Mouse (Mus musculus): ENCODE measurements around the gene Phf5a.
A peak's percentile ranks its signal among the peaks of the same experiment; 100 is the strongest.

The Phf5a gene

DNA sequence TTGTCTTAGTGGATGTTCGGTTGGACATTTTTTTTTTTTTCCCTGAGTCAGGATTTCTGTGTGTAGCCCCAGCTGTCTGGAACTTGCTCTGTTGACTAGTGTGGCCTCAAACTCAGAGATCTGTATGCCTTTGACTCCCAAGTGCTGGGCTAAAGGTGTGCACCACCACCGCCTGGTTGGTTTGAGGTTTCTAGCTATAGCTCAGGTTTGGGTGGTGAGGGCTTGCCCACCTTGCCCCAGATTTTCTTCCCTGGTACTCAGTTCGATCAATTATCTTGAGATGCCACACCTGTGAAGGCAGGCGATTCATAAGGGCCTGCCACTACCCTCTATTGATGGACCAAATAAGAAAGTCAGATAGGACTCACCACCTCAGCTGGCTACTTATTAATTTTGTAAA is 24.6 kb downstream of the Phf5a start:
- no peak for DNase-seq

DNA sequence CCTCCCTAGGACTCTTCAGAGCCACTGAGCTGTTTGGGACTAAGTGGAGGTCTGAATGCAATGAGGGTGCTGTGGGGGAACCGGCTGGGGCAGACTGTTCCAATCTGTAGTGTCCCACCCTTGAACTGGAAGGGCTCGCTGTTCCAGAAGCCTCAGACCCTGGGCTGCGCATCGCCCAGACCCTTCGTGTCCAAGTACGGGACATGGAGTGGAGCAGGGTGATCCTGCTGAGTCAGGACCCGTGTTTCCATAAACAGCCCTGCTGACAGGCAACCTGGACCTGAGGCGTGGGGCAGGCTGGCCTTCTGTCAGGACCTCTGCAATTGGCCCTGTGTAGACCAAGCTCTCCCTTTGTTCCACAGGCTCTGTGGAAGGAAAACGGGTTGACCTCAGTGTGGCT is 25.0 kb downstream of the Phf5a start:
- no peak for DNase-seq

DNA sequence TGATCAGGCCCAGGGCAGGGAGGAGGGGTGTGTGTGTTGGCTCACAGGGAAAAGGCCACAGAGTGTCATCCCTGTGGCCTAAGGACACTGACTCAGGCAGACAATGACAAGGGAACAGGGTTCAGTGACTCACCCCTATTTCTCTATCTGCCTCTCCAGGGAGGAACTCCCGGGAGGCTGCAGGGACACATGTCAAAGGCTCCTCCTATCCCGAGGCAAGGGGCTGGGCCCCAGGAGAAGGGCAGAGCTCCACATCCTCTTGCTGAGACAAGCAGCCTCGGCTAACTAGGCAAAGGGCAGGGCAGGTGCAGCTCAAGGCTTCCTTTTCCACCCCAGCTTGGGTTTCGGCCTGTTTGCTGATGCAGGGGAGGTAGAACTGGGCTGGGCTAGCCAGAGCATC is 26.0 kb downstream of the Phf5a start:
- DNase-seq = peak; percentile 90

DNA sequence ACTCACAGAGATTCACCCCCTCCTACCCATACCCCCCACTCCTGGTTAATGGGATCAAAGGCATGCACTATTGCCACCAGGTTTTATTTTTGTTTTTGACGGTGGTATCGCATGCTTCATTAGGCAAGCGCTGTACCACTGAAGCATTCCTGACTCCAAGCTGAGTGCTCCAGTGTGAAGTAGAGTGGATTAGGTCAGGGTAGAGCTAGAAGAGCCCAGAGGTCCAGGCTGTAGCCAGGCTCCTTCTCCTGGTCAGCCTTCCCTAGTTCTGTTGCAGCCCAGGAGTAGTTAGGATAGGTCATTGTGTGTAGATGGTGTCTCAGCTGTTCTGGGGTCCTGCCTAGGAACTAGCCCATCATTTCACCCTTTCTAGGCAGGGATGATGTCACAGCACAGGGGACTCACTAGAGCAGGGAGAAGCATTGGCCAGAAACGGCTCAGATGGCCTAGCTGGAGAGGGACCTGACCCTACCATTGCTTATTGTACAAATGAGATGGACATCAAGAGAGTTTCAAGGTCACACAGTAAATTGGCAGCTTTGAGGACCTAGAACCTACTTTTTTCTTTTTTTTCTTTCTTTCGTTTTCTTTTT is 26.6 kb downstream of the Phf5a start:
- no peak for DNase-seq

DNA sequence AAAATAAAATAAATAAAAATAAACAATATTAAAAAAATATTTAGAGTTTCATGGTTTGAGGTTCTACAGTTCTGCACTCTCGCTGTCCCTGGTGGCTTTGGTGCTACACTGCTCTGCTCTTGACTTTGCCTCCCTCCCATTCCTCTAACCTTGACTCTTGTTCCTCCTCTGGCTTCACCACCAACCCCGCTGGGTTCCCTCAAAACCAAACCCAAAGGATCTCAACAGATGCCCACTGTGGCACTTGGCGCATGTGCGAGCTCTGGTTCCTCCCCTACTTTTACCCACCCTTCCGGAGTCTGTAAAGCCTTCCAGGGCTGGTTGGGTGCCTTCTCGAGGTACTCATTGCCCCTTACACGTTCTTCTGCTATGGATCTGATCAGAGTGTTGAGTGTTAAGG is 29.4 kb downstream of the Phf5a start:
- no peak for DNase-seq

DNA sequence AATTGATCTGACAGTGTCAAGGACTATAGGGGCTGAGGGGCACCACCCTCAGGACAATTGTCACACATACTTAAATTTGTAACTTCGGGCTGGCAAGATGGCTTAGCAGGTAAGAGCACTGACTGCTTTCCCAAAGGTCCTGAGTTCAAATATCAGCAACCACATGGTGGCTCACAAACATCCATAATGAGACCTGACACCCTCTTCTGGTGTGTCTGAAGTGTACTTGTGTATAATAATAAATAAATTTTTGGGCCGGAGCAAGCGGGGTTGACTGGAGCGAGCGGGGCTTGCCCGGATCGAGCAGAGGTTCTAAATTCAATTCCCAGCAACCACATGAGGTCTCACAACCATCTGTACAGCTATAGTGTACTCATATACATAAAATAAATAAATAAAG is 31.4 kb downstream of the Phf5a start:
- no peak for DNase-seq

DNA sequence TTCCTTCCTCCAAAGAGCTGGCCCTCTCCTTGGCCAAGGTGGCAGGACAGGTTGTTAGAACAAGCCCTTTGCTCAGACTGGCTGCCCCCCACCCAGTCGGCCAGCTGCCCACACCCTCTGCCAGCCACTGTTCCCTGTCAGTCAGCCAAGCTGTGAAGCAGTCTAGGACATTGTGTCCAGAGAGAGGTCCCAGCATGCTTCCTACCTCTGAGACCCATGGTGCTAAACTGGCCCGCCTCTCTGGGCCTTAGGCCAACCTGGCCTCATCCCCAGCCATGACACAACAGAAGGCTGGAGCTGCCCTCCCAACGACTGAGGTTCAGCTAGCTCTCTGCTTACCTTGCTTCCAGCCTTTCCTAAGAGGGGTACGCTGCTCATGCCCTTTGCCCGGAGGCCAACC is 32.1 kb downstream of the Phf5a start:
- peak; percentile 99 for DNase-seq

DNA sequence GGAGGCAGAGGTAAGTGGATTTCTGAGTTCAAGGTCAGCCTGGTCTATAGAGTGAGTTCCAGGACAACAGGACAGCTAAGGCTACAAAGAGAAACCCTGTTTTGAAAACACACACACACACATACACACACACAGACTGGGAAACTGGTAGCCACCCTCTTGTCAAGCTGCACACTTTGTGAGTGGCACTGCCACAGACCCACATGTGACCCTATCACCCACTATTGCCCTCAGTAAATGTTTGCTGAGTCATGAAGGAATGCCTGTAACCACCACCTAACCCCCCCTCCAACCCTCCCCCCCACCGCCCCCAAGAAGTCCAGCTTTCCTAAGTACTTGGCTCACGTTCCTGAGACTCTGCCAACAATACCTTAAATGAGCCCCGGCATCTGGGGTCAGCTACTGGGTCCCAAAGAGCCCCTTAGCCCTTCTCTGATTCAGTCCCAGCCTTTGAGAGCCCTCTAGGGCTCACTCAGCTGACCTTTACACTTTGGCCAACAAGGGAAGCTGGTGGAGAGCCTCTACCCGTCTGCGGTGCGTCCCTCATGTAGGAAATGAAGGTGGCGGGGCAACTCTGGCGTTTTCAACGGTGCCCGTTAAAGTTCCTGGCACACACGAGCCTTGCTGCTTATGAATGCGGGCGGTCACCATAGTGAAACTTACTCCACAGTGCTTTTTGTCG is 33.0 kb downstream of the Phf5a start:
- DNase-seq = peak; percentile 72

DNA sequence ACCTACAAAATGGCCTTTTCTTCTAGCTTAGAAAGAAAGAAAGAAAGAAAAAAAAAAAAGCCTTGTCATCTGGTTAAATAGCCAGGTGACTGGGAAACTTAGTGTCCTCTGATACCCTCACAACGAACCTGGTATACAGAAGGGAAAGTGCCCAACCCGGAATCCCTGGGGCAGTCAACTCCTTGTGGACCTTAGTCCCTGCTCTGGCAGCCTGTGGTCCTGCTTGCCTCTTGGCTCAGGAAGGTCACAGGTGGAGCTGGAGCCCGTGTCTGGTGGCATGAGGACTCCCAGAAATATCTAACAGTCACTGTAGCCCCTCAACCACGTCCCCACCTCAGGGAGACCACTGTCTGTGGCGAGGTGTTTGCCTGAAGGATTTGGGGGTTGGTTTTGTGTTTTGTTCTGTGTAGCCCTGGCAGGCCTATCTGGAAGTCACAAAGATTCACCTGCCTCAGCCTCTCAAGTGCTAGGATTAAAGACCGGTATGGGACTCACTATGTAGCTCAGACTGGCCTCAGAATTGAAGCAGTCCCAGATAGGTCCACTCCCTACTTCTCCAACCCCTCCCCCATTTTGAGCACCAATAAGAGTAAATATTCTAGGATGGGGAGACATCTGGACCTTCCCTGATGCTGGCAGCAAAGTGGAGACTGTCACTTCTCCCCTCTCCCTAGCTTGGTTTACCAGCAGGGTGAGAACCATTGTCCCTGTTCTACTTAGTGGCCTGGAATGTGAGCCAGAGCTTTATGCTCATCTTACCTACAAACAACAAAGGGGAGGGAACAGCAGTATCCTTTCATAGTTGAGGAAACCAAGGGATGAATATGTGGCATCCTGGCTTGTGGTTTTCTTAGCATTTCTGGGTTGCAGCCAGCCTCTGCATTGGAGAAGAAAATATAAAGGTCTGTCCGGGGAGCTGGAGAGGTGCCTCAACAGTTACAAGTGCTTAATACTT is 34.5 kb downstream of the Phf5a start:
- peak; percentile 83 for DNase-seq

DNA sequence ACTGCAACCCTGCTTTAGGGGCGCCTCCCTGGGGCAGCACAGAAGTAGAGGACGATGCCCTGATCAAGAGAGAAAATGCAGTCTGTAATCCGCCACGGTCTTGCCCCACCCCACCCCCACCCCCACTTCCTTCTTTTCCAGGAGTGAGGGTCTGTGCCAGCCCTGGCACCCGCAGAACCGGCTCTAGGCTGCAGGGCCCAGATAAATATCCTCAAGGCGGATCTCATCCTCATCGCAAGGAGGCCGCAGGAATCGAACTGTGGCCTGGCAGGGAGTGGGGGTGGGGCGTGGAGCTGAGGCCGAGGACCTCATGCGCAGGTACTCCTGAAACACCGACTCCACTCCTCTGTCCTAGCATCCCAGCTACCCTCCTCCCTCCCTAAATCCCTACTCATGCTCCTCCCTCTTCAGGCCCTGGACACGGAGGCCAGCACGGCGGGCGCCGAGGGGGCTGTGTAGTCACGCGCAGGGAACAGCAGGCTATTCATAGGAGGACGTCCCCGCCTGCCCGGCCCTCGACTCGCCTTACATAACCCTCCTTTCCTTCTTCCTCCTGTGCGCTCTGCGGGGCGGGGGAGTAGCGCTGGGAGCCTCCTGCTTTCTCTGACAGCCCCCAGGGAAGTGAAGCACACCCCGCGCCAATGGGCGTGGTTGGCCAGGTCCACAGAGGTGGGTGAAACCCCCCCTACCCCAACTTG is 35.4 kb downstream of the Phf5a start:
- peak; percentile 98 for DNase-seq

DNA sequence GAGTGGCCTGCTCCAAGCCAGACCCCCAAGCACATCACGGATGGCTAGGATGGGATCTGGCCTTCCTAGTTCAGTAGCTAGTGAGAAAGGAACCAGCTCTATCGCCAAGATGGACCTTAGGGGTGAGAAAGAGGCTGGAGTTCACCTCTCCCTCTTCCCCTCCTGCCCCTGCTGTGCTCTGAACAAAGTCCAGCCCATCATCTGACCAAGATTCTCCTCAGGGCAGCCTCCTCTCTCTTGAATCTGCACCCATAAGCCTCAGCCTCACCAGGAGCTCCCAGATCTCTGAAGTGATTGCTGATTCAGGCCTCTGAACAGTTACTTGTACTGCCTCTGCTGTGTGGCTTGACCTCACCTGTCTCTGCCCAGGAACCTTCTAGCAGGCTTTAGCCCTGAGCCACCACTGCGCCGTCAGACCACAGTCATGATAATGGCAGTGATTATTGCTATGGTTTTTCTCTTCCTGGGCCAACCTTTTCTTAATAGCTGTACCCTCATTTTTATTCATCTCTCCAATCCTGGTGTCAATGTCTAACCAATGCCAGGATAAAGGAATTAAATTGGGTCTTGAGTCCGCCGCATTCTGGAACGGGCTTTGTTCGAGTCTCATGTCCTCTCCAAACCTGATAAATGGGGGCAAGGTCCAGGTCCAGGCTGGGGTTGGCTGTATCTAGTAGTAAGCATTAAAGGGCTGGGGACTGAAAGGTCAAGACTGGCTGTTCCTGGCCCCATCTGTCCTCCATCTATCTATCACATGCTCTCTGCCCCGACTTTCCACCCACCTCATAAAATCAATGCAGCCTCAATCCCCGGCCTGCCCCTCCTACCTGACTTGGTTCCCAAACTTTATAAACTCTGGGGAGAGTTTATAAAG is 36.5 kb downstream of the Phf5a start:
- DNase-seq = peak; percentile 86

DNA sequence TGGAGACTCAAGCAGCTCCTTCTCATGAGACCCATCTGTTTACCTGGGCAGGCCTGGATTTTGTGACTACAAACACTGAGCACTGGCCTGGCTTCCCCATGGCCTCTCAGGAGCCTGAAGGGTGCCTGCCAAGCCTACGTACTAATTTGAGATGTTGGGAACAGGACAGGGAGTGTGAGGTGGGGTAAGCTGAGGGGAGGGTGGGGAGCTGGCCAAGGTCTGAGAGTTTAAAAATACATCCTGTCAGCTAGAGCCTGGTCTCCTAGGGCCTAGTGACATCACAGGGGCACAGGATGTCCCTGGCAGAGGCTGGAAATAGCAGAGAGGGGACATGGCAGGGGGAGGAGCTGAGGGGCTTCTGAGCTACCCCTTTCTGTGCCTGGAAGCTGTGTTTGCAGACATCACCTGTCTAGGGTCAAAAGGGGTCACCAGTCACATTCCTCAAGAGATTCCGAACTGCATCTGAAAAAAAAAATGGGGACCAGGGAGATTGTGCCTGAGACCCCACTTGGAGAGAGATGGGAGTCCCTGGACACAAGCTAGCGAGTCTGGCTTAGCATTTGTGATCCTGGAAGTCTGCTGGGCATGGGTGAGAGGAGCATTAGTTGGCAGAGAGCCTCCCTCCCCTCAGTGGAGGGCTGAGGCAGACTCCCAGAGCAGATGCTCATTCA is 37.4 kb downstream of the Phf5a start:
- DNase-seq = no peak

DNA sequence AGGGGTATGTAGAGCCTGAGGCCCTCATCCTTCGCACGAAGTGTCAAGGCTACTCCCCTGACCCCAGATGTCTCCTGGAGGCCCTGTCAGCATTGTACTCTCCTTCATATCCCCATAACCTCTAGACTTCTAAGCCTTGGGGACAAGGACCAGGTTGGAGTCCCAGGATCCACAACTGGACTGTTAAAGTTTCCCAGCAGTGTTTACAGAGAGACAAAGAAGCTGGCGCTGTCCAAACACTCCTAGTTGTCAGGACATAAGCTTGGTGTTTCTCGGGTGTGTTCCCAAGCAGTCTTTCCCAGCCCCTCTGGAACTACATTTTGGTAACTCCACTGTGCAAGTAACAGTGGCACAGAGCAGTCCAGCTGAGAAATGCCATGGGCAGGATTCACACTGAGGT is 38.2 kb downstream of the Phf5a start:
- DNase-seq = no peak

DNA sequence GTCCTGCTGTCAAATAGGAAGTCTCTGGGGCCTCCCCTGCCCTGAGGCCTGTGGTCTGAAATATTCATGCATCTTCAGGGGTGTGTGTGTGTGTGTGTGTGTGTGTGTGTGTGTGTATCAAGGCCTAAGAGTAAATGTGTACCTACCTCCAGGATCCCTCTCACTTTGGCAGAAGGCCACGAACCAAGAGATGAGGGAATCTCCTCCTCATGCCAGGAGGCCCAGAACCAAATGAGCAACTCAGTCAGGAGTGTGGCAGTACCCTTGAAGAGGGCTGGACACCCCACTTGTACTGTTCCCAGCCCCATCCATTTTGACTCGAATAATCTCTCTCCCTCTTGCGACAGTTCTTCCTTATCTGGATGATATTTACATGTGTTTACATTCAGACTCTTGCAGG is 39.5 kb downstream of the Phf5a start:
- peak; percentile 62 for DNase-seq

DNA sequence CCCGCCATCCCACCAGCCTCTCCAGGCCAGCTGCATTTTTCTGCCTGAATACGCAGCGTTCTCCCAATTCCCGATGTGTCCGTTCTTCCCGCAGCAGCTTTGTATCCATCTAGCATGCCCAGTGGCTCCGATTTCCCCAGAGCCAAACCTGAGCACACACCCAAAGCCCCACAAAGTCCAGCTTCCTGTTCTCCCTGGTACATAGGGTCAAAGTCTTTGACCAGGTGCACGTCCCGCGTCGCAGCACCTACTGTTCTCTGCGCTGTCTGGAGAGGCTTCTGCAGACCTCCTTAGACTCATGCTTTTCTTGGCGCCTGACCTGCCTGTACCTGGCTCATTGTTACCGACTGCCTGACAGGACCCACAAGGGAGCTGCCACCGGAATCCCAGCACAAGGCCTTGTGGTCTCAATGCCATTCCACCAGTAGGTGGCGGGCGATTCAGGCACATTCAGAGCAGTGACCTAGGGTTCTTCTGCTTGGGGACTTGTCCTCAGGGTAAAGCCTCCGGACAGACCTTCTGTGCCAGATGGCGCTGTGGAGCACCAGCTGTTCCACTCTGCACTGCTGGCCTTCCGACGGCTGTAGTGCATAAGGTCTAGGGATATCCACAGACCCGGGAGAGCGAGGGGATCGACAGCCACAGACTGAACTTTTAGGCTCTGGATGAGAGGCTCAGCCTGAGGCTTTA is 40.4 kb downstream of the Phf5a start:
- DNase-seq = peak; percentile 96

DNA sequence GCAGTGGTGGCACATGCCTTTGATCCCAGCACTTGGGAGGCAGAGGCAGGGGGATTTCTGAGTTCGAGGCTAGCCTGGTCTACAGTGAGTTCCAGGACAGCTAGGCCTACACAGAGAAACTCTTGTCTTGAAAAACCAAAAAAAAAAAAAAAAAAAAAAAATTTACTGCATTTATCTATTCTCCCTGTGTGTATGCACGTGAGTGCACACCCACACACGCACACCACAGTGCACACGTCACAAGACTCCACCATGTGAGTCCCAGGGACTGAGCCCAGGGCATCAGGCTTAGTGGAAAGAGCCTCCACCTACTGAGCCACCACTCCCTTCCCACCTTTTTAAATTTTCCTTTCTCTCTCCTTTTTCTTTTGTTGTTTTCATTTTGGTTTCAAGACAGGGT is 41.2 kb downstream of the Phf5a start:
- DNase-seq = no peak

DNA sequence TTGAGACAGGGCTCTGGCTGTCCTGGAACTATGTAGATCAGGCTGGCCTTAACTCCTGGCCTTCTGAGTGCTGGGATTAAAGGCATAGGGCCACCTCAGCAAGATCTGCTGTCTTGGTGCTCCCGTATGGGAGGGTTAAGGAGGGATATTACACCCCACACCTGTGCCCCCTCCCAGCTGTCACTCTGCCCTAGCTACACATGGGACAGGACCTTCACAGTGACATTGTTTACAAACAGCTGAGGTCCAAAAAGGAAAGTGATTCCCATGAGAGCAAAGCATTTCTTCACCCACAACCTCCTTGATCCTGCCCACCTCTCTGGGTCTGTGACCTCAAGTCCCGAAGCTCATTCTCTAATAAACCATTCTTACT is 42.5 kb downstream of the Phf5a start:
- no peak for DNase-seq

DNA sequence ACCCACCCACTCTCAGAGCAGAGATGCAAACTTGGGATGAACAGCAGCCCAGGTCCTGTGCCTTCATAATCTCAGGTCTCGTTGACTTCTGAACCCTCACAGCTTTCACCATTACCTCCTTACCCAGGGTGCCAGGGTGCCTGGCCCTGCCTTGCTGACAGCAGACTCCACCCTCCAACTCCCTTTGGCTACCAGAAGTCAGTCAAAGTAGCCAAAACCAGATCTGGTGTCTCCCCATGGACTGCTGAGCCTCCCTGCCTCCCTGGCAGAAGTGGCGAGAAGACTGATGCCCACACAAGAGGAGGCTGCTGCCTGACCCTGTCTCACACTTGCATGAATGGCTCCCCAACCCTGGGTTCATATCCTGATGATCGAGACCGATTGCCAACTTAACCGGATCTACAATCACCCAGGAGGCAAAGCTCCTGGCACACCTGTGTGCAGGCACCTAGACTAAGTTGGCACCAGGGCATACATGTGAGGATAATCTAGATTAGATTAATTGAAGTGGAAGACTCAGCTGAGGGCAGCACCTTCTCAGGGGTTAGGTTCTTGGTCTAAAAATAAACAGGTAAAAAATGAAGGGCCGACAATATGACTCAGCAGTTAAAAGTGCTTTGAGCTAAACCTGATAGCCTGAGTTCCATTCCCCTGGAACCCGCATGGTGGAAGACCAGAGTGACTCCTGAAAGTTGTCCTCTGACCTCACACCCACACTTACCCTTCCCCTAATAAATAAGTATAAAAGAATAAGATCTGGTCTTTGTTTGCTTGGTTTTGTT is 43.1 kb downstream of the Phf5a start:
- no peak for DNase-seq

DNA sequence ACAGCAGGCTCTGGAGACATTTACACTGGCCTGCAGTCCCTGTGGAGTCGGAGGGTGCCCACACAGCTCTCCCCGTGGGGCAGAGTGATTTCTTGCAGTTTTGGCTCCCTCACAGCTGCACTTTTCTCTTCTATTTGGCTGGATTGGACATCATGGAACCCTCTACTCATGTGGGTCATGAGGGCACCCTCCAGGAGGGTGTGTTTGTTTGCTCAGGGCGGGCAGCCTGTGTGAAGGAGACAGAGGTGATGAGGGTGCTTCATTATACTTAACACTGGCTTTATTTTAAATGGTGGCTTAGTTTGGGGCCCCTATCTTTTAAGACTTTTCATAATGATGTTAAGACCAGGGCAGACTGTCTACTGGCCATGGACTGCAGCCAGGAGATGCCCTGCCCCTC is 46.9 kb downstream of the Phf5a start:
- no peak for DNase-seq

DNA sequence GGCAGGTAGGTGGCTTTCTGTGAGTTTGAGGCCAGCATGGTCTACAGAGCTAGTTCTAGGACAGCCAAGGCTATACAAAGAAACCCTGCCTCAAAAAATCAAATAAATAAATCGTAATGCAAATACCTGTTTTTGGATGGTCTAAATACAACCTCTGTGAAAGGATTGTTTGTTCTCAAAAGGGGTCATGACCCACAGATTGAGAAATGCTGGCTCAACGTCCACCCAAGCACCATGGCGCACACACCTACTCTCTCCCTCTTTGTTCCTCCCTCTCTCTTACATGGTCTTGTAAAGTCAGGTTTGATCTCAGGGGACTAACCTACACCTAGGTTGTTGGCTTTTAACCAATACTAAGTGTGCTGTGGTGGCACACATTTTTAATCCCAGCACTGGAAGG is 49.1 kb downstream of the Phf5a start:
- DNase-seq = no peak

Measured in kidney, adult 9 months (tissue).